Mouse (Mus musculus): ENCODE data around the gene Trcg1. TPM values are rescaled to one million over a fixed set of nuclear protein-coding genes. Genes with fewer than 3 reads are reported as not detected.

Gene Trcg1
- polyA plus RNA-seq, 1 experiment, result not detected

- TF ChIP-seq POLR2A (IDR thresholded peaks at IDR 0.05; ENCODE audit: insufficient read depth, low read depth, low read length), result no peak
- TF ChIP-seq CTCF (IDR thresholded peaks at IDR 0.05; ENCODE audit: insufficient read depth, low read depth, low read length), result no peak
- H3K4me3 ChIP-seq (ENCODE audit: insufficient read depth, low read depth, low read length), result no peak overlapping the region
- no peak overlapping the region for H3K27ac ChIP-seq (ENCODE audit: insufficient read depth, low read depth, low read length)
- 89% methylated on average over 4 of the region's 4 CpGs for WGBS
- H3K4me1 ChIP-seq (ENCODE audit: control insufficient read depth, insufficient read depth, low read length), result no peaks in the 10 kb centered on the region
Measured at GRCm38 (mm10) chr9:57229726-57230125, 6.6 kb upstream of the Trcg1 start.

DNA sequence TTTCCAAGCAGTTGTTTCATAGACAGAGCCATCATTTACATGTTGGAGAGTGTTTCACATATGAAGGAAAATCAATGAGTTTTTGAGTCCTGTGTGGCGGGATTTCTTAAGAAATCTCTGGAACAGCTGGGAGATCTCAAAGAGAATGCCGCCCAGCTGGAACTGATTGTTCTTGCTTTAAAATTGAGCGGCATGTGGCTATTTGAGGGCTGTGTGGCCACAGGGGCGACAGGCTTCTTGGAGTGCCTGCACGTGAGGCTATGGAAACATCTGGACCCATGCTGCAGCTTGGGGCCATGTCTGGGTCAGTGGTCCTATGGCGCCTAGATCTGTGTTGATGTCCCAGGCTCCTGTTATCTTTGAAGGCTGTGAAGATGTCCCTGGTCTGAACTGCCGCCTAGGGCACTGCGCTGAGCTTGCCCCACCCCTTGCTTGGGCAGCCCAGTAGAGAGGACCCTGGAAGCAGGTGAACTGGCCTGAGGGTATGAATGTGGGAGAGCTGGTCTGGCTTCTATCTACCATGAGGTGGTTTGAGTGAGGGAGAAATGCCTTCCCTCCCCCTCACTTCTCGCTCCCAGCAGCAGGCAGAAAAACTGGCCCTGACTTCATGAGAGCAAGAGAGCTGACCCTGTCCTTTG lies 6.1 kb upstream of the Trcg1 start:
- no peaks in the 10 kb centered on the region for H3K4me1 ChIP-seq (ENCODE audit: control insufficient read depth, insufficient read depth, low read length)
- no peak overlapping the region for H3K4me3 ChIP-seq (ENCODE audit: insufficient read depth, low read depth, low read length)
- TF ChIP-seq CTCF (IDR thresholded peaks at IDR 0.05; ENCODE audit: insufficient read depth, low read depth, low read length) (no peak), POLR2A (IDR thresholded peaks at IDR 0.05; ENCODE audit: insufficient read depth, low read depth, low read length) (no peak)
- WGBS, result 72% methylated on average over 9 of the region's 9 CpGs
- no peak overlapping the region for H3K27ac ChIP-seq (ENCODE audit: insufficient read depth, low read depth, low read length)

DNA sequence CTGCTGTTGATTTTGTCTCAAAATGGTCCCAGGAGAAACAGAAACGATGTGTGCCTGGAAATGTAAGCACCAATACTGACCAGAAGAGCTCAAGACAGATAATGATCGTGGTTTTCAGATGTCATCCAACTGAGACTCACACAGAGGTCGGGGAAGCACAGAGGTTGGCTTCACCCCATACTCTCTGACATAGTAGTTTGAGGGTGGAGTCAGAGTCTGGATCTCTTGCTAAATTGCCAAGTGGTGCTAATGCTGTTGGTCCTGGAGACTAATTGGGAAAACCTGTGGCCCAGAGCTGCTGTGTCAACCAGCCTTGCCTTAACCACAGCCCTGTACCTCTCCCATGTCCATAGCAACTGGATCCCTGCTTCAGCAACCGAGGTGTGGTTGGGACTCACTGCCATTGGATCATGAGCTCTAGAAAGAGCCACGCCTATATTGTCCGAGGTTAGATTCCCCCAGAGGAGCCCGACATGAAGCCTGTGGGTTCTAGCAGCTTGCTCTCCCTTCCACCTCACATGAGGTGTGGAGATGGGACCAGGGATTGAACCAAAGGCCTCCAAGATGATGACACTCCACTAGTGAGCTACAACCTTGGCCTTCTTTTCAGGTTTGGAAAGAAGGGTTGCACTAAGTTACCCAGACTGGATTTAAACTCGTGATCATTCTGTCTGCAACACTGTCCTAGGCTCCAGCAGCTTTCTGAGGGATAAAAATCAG lies 4.7 kb upstream of the Trcg1 start:
- TF ChIP-seq CTCF (IDR thresholded peaks at IDR 0.05; ENCODE audit: insufficient read depth, low read depth, low read length) (no peak), POLR2A (IDR thresholded peaks at IDR 0.05; ENCODE audit: insufficient read depth, low read depth, low read length) (no peak)
- Histone ChIP-seq H3K27ac (ENCODE audit: insufficient read depth, low read depth, low read length) (no peak overlapping the region), H3K4me3 (ENCODE audit: insufficient read depth, low read depth, low read length) (no peak overlapping the region), H3K4me1 (ENCODE audit: control insufficient read depth, insufficient read depth, low read length) (no peaks in the 10 kb centered on the region)
- WGBS, result 77% methylated on average over 8 of the region's 8 CpGs

- no peak for TF ChIP-seq CTCF (IDR thresholded peaks at IDR 0.05; ENCODE audit: insufficient read depth, low read depth, low read length)
- TF ChIP-seq POLR2A (IDR thresholded peaks at IDR 0.05; ENCODE audit: insufficient read depth, low read depth, low read length), result no peak
- no peaks in the 10 kb centered on the region for H3K4me1 ChIP-seq (ENCODE audit: control insufficient read depth, insufficient read depth, low read length)
- H3K4me3 ChIP-seq (ENCODE audit: insufficient read depth, low read depth, low read length), result no peak overlapping the region
- H3K27ac ChIP-seq (ENCODE audit: insufficient read depth, low read depth, low read length), result no peak overlapping the region
- 94% methylated on average over 5 of the region's 5 CpGs for WGBS
Measured at GRCm38 (mm10) chr9:57232341-57232940, 3.9 kb upstream of the Trcg1 start.

- 75% methylated on average over 6 of the region's 6 CpGs for WGBS
- TF ChIP-seq CTCF (IDR thresholded peaks at IDR 0.05; ENCODE audit: insufficient read depth, low read depth, low read length) (no peak), POLR2A (IDR thresholded peaks at IDR 0.05; ENCODE audit: insufficient read depth, low read depth, low read length) (no peak)
Measured at GRCm38 (mm10) chr9:57233142-57233541, 3.2 kb upstream of the Trcg1 start.

DNA sequence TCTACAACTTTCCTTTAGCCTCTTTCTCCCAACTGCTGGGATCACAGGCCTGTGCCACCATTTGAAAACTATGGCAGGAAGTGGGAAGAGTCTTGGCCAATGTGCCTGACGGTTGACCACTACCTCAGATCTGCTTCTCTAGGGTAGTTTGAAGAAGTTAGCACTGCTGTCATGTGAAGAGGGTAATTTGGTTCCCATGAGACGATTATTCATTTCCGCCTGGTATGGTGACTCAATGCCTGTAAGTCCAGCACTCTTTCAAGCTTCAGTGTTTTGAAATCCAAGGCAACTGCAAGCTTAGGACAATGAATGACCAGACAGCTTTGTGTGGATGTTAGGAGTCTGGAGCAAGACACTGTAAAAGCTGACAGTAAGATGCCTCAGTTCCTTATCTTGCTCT lies 2.6 kb upstream of the Trcg1 start:
- Histone ChIP-seq H3K4me1 (ENCODE audit: control insufficient read depth, insufficient read depth, low read length) (no peaks in the 10 kb centered on the region), H3K4me3 (ENCODE audit: insufficient read depth, low read depth, low read length) (no peak overlapping the region), H3K27ac (ENCODE audit: insufficient read depth, low read depth, low read length) (no peak overlapping the region)
- 93% methylated on average over 3 of the region's 3 CpGs for WGBS
- TF ChIP-seq CTCF (IDR thresholded peaks at IDR 0.05; ENCODE audit: insufficient read depth, low read depth, low read length) (no peak), POLR2A (IDR thresholded peaks at IDR 0.05; ENCODE audit: insufficient read depth, low read depth, low read length) (no peak)

More at GRCm38 (mm10) chr9:57233142-57233541, 3.2 kb upstream of the Trcg1 start:
- Histone ChIP-seq H3K4me3 (ENCODE audit: insufficient read depth, low read depth, low read length) (no peak overlapping the region), H3K27ac (ENCODE audit: insufficient read depth, low read depth, low read length) (no peak overlapping the region), H3K4me1 (ENCODE audit: control insufficient read depth, insufficient read depth, low read length) (no peaks in the 10 kb centered on the region)

- Histone ChIP-seq H3K27ac (ENCODE audit: insufficient read depth, low read depth, low read length) (no peak overlapping the region), H3K4me3 (ENCODE audit: insufficient read depth, low read depth, low read length) (no peak overlapping the region), H3K4me1 (ENCODE audit: control insufficient read depth, insufficient read depth, low read length) (no peaks in the 10 kb centered on the region)
- TF ChIP-seq CTCF (IDR thresholded peaks at IDR 0.05; ENCODE audit: insufficient read depth, low read depth, low read length) (no peak), POLR2A (IDR thresholded peaks at IDR 0.05; ENCODE audit: insufficient read depth, low read depth, low read length) (no peak)
- 80% methylated on average over 5 of the region's 5 CpGs for WGBS
Measured at GRCm38 (mm10) chr9:57237705-57238104, 1.3 kb downstream of the Trcg1 start.

GRCm38 (mm10) chr9:57238220-57238619 lies 1.9 kb downstream of the Trcg1 start:
- TF ChIP-seq POLR2A (IDR thresholded peaks at IDR 0.05; ENCODE audit: insufficient read depth, low read depth, low read length) (no peak), CTCF (IDR thresholded peaks at IDR 0.05; ENCODE audit: insufficient read depth, low read depth, low read length) (no peak)
- no peak overlapping the region for H3K4me3 ChIP-seq (ENCODE audit: insufficient read depth, low read depth, low read length)
- 91% methylated on average over 2 of the region's 2 CpGs for WGBS
- no peak overlapping the region for H3K27ac ChIP-seq (ENCODE audit: insufficient read depth, low read depth, low read length)
- H3K4me1 ChIP-seq (ENCODE audit: control insufficient read depth, insufficient read depth, low read length), result no peaks in the 10 kb centered on the region

- WGBS, result 90% methylated on average over 5 of the region's 5 CpGs
- no peak overlapping the region for H3K27ac ChIP-seq (ENCODE audit: insufficient read depth, low read depth, low read length)
- H3K4me3 ChIP-seq (ENCODE audit: insufficient read depth, low read depth, low read length), result no peak overlapping the region
- H3K4me1 ChIP-seq (ENCODE audit: control insufficient read depth, insufficient read depth, low read length), result peaks cover 2% of the 10 kb centered on the region; the same call in 1 of the 2 replicates
- no peak for TF ChIP-seq CTCF (IDR thresholded peaks at IDR 0.05; ENCODE audit: insufficient read depth, low read depth, low read length)
- no peak for TF ChIP-seq POLR2A (IDR thresholded peaks at IDR 0.05; ENCODE audit: insufficient read depth, low read depth, low read length)
Measured at GRCm38 (mm10) chr9:57241111-57241510, 4.8 kb downstream of the Trcg1 start.

Measured in olfactory bulb, adult 2 months (tissue).